Mouse (Mus musculus): ENCODE measurements at regions not wholly inside any gene's neighbourhood (a gene's known extent, or its start where the extent isn't known, plus 50 kb on each side); places are given as distances from the start of the nearest gene placed in this dataset.

DNA sequence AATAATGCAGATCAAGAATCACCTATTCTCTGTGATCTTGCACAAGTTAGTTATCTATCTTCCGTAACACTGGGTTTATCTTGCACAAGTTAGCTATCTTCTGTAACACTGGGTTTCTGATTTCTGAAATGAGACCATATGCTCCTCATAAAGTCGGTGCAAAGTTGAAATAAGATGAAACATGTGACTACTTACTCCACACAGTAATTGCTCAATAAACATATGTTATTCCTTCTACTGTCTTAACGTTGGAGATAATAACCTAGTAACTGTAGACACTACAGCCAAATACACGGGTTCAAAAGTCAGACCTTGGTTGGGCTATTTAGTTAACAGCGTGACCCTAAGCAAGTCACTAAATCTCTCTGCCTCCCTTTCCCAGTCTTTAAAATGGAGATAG lies 65.8 kb upstream of the Atp11b start:
- WGBS, result 21% methylated on average over 5 of the region's 5 CpGs
- peak; percentile 50 for DNase-seq (ENCODE audit: low read depth, low spot score)

DNA sequence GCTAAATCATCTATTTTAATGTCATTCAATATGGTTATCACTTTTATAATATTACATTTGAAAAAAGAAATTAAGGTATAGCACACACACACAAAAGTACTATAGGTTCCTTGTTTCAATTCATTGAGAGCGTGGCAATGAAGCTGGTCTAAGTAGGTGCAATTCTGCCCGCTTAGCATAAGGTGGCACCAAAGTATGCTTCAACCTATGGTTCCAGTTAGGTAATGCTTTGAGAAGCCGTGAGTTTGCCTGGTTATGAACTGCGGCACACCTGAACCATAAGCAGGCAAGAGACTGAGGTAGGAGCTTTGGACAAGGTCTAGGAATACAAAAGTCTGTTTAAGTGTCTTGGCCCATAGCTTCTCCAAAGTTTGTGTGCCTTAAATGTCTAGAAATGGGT lies 65.1 kb upstream of the Atp11b start:
- 6% methylated on average over 4 of the region's 4 CpGs for WGBS
- peak; percentile 51 for DNase-seq (ENCODE audit: low read depth, low spot score)

DNA sequence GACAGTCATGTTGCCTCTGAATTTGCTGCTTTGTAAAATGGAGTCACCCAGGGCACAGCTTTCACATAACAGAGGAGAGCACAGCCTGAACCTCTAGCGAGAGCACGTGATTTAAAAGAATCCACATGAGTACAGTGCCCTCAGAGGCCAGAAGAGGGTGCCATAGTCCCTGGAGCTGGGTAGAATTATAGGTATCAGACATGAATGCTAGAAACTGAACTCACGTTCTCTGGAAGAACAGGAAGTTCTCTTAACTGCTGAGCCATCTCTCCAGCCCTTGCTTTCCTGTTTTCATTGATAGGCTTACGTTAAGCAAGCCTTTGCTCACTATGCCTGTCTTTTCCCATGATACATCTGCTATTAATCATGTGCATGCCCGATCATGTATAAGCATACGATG lies 60.9 kb upstream of the Atp11b start:
- peak; percentile 82 for DNase-seq (ENCODE audit: low read depth, low spot score)
- 30% methylated on average over 6 of the region's 6 CpGs for WGBS

DNA sequence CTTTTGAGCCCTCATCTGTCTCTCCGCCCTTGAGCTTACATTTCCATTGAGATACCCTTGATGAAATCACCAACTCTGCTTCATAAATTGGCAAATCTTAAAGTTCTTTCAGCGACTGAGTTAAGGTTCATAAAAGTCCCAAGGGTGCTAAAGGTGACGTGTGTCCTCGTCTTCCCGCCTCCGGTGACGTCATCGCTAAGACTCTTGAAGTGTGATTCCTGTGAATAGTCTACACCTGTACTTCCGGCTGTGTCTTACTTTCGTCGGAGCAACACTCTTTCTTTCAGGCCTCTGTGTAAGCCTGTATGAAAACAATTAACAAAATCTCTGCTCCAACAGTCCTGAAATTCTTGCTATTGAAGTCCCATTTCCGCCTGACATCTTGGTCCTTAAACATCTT lies 60.4 kb upstream of the Atp11b start:
- DNase-seq (ENCODE audit: low read depth, low spot score), result no peak
- WGBS, result 79% methylated on average over 12 of the region's 12 CpGs

DNA sequence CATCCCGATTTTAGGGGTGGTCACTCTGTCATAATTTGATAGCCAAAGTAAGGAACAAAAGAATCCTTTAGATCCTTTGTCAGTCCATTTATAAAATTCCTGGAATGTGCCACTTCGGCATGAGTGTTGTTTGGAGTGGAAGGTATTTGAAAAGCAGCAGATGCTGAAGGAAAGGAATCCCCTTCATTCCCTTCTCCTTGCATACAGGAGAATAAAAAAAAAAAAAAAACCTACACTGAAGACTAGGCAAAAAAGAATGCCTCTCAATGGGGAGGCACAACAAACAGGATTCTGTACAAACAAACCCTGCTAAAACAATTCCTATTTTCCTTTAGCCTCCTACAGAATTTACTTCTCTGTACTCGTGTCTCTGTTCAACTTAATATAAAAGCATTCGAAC lies 59.7 kb upstream of the Atp11b start:
- no peak for DNase-seq (ENCODE audit: low read depth, low spot score)
- 81% methylated on average over 4 of the region's 4 CpGs for WGBS

DNA sequence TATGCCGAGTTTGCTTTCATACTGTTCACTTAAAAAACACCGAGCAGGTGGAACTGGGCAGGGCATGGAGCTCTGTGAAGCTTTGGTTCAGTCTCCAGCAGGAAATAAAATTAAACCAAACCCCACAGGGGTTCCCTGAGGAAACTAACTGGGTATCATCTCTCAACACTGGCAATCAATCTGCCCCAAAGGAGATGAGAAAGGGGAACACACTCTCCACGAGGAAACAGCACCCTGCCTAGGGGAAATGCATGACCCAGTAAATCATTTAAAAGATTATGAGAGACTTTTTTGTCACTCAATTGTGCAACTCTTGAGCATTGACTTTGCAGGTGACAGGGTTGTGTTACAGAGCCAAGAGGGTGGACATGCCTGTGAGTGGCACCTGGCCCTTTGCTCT lies 58.0 kb upstream of the Atp11b start:
- no peak for DNase-seq (ENCODE audit: low read depth, low spot score)

DNA sequence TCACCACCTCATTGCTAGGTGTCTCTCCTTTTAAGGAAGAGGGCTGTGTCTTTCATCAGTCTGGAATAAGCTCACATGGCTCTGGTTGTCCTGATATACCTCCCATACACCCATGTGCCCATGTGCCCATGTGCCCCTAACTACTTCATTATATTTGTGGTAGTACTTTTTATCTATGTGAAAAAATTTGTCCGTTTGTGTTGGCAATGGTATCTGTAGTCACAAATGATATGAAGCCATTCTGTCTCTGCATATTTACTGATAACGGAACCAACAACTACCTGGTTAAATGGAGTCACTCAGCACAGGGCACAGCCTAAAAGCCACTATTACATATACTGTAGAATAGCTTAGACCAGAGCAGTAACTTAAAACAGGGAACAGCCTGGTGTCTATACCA lies 54.6 kb upstream of the Atp11b start:
- no peak for DNase-seq (ENCODE audit: low read depth, low spot score)

More for the DNA sequence above, 58.0 kb upstream of the Atp11b start:
- WGBS, result 30% methylated on average over 3 of the region's 3 CpGs

DNA sequence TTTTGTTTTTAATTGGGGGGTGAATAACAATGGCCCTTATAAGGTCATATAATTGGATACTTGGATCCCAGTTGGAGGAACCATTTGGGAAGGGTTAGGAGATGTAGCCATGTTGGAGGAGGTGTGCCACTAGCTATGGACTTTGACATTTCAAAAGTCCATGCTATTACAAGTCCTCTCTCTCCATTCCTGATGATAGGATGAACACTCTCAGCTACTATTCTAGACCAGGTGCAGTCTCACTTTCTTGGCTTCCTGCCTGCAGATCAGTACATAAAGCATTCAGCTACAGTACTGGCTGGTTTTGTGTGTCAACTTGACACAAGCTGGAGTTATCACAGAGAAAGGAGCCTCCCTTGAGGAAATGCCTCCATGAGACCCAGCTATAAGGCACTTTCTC lies 53.9 kb upstream of the Atp11b start:
- DNase-seq (ENCODE audit: low read depth, low spot score), result no peak

More for the DNA sequence above, 54.6 kb upstream of the Atp11b start:
- WGBS, result 91% methylated on average over 2 of the region's 2 CpGs

DNA sequence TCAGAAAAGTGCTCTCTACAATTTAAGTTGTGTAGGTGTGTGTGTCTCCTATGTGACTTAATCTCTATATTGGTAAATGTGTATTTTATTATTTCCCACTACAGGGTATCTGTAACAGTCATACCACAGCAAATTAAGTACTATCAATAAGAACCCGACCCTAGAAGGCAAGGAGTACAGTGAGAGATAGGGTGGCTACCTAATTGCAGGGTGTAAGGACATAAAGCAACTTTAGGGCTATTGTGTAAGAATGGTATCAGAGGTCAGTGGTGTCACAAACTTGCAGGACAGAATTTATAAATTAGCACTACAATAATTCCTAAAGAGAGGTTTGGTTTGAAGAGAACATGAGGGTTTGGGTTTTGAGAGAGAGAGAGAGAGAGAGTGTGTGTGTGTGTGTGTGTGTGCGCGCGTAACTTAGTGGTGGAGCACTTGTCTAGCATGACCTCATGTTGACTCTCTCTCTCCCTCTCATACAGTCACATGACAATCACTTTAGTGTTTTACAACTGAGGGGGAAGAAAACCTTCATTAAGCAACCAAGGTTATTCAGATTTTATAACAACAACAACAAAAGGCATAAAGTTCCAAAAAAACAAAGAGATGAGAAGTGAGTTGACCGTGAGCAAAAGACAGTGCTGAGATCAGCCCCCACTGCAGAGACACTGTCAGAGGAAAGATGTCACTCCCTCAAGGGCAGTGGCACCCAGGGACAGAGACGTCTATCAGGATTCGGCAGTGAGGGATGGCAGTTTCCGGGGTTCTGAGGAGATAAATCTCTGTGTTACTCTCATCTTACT lies 50.2 kb upstream of the Atp11b start:
- WGBS, result 51% methylated on average over 8 of the region's 8 CpGs
- no peak for DNase-seq (ENCODE audit: low read depth, low spot score)

Measured in large intestine, adult 2 months (tissue).